Mouse (Mus musculus): Measurements from ENCODE around the gene Tbc1d30.
A peak's percentile ranks its signal among the peaks of the same experiment; 100 is the strongest.

Gene Tbc1d30

GRCm38 (mm10) chr10:121310511-121311221 lies 40.4 kb downstream of the Tbc1d30 start:
- DNase-seq = peak; percentile 21 to 52

GRCm38 (mm10) chr10:121309801-121310510 lies 41.1 kb downstream of the Tbc1d30 start:
- DNase-seq = no peak

- no peak for DNase-seq
Observed at GRCm38 (mm10) chr10:121309123-121309655, 41.9 kb downstream of the Tbc1d30 start.

- DNase-seq = peak; percentile 11 to 14
Observed at GRCm38 (mm10) chr10:121305441-121305840, 45.6 kb downstream of the Tbc1d30 start.

GRCm38 (mm10) chr10:121303559-121303958 lies 47.5 kb downstream of the Tbc1d30 start:
- DNase-seq = no peak

GRCm38 (mm10) chr10:121301868-121302267 lies 49.2 kb downstream of the Tbc1d30 start:
- no peak for DNase-seq

- DNase-seq = no peak
Observed at GRCm38 (mm10) chr10:121300659-121301058, 50.4 kb downstream of the Tbc1d30 start.

GRCm38 (mm10) chr10:121297054-121297701 lies 53.9 kb downstream of the Tbc1d30 start:
- DNase-seq = peak; percentile 16 to 44

GRCm38 (mm10) chr10:121294471-121294870 lies 56.6 kb downstream of the Tbc1d30 start:
- DNase-seq = no peak

- no peak for DNase-seq
Observed at GRCm38 (mm10) chr10:121293829-121294228, 57.2 kb downstream of the Tbc1d30 start.

GRCm38 (mm10) chr10:121291272-121291917 lies 59.7 kb downstream of the Tbc1d30 start:
- no peak for DNase-seq

- no peak for DNase-seq
Observed at GRCm38 (mm10) chr10:121290682-121291078, 60.4 kb downstream of the Tbc1d30 start.

GRCm38 (mm10) chr10:121289970-121290681 lies 61.0 kb downstream of the Tbc1d30 start:
- no peak for DNase-seq

GRCm38 (mm10) chr10:121282926-121283325 lies 68.2 kb downstream of the Tbc1d30 start:
- DNase-seq = no peak

- DNase-seq = no peak
Observed at GRCm38 (mm10) chr10:121282436-121282835, 68.6 kb downstream of the Tbc1d30 start.

GRCm38 (mm10) chr10:121280943-121281342 lies 70.1 kb downstream of the Tbc1d30 start:
- DNase-seq = no peak

- no peak for DNase-seq
Observed at GRCm38 (mm10) chr10:121277022-121277471, 74.0 kb downstream of the Tbc1d30 start.

- no peak for DNase-seq
Observed at GRCm38 (mm10) chr10:121274964-121275363, 76.1 kb downstream of the Tbc1d30 start.

GRCm38 (mm10) chr10:121271002-121271401 lies 80.1 kb downstream of the Tbc1d30 start:
- no peak for DNase-seq

- no peak for DNase-seq
Observed at GRCm38 (mm10) chr10:121268771-121269170, 82.3 kb downstream of the Tbc1d30 start.

- DNase-seq = no peak
Observed at GRCm38 (mm10) chr10:121264204-121264575, 86.9 kb downstream of the Tbc1d30 start.

GRCm38 (mm10) chr10:121263520-121264203 lies 87.4 kb downstream of the Tbc1d30 start:
- DNase-seq = no peak
